In genomic region chr9:58195671-58196070, GRCm38 (mm10) we compare ENCODE assay signal across 15 mouse cellular contexts. TPM values are rescaled to one million over a fixed set of nuclear protein-coding genes. Genes with fewer than 3 reads are reported as not detected.
A peak's percentile ranks its signal among the peaks of the same experiment; 100 is the strongest.
DNase-seq lines count a peak whose midpoint lies in the region; ATAC-seq and TF ChIP-seq lines count a peak whose summit lies in the region.
"Had no signal": no experiment of that assay in that cellular context is flagged by ENCODE, and none has a peak within 500 bp of the region (broad histone marks: within the 10 kb centered on the region; RNA-seq: fewer than 3 reads in every experiment).

No protein-coding gene starts in this region.

- ATAC-seq in midbrain, embryonic 14.5 days (ENCODE audit: low FRiP score, low TSS enrichment) = no peak
- ATAC-seq: inflammation-experienced regulatory T-cells, adult 6 months had no signal

- H3K27ac ChIP-seq in cortical plate, adult 2 months (ENCODE audit: insufficient read depth, low read length) = no peak overlapping the region
- no peak overlapping the region for H3K27ac ChIP-seq in hindbrain, embryonic 10.5 days
- peak overlapping the region; percentile 90 for H3K27ac ChIP-seq in midbrain, embryonic 14.5 days (replicated peaks; ENCODE audit: low read depth, low read length)
- H3K27ac ChIP-seq: gastrocnemius, adult 2 months; heart, embryonic 13.5 days had no signal

- peak overlapping the region; percentile 70 for H3K4me3 ChIP-seq in E14TG2a.4 (replicated peaks; ENCODE audit: low read length)
- H3K4me3 ChIP-seq in cortical plate, adult 2 months (ENCODE audit: insufficient read depth, low read length) = peak overlapping the region; percentile 75; the same call in 1 of the 2 replicates
- peak overlapping the region; percentile 42 for H3K4me3 ChIP-seq in hindbrain, embryonic 10.5 days
- peak overlapping the region; percentile 41 for H3K4me3 ChIP-seq in midbrain, embryonic 14.5 days (replicated peaks; ENCODE audit: low read depth, low read length)
- H3K4me3 ChIP-seq: gastrocnemius, adult 2 months; megakaryocyte, embryonic 14.5 days had no signal

- TF ChIP-seq CTCF in E14TG2a.4 (conservative IDR thresholded peaks at IDR 0.05; ENCODE audit: low read length) = no peak
- no peak for TF ChIP-seq CTCF in cortical plate, adult 2 months (IDR thresholded peaks at IDR 0.05; ENCODE audit: extremely low read depth, insufficient read depth, low read length)

- H3K9me3 ChIP-seq in E14TG2a.4 (ENCODE audit: low read length) = no peaks in the 10 kb centered on the region
- no peaks in the 10 kb centered on the region for H3K9me3 ChIP-seq in hindbrain, embryonic 10.5 days
- no peaks in the 10 kb centered on the region for H3K9me3 ChIP-seq in midbrain, embryonic 14.5 days (ENCODE audit: control insufficient read depth, low read length)
- H3K9me3 ChIP-seq: heart, embryonic 13.5 days; megakaryocyte, embryonic 14.5 days had no signal

- TF ChIP-seq POLR2A in cortical plate, adult 2 months (IDR thresholded peaks at IDR 0.05; ENCODE audit: extremely low read depth, insufficient read depth, low read length) = no peak

- no peaks in the 10 kb centered on the region for H3K36me3 ChIP-seq in E14TG2a.4 (ENCODE audit: insufficient read depth, low read length)
- H3K36me3 ChIP-seq in hindbrain, embryonic 10.5 days = no peaks in the 10 kb centered on the region
- H3K36me3 ChIP-seq in midbrain, embryonic 14.5 days (ENCODE audit: control insufficient read depth, insufficient read depth, low read length) = no peaks in the 10 kb centered on the region
- H3K36me3 ChIP-seq: heart, embryonic 13.5 days had no signal

- peaks cover 73% of the 10 kb centered on the region for H3K4me1 ChIP-seq in E14TG2a.4 (replicated peaks; ENCODE audit: low read depth, low read length)
- peaks cover 7% of the 10 kb centered on the region for H3K4me1 ChIP-seq in cortical plate, adult 2 months (ENCODE audit: control insufficient read depth, insufficient read depth, low read length)
- H3K4me1 ChIP-seq in hindbrain, embryonic 10.5 days (replicated peaks) = peaks cover 54% of the 10 kb centered on the region
- H3K4me1 ChIP-seq in midbrain, embryonic 14.5 days (ENCODE audit: control insufficient read depth, insufficient read depth, low read length) = peaks cover 19% of the 10 kb centered on the region

- DNase-seq in hindbrain, embryonic 10.5 days (ENCODE audit: low spot score) = no peak
- no peak for DNase-seq in midbrain, embryonic 14.5 days
- DNase-seq in Muller cell, postnatal 12 days (ENCODE audit: inconsistent ontology term) = no peak
- DNase-seq in kidney, adult 8-10 months = no peak
- DNase-seq in left cerebral cortex, postnatal 4 days = no peak
- DNase-seq: cerebellum, adult 8-10 months; gastrocnemius, adult 2 months; kidney, postnatal 36 days; thymus, adult 18-20 months had no signal

- peak overlapping the region; percentile 63 for H3K4me2 ChIP-seq in midbrain, embryonic 14.5 days (ENCODE audit: low read length)

- intact Hi-C loops in left cerebral cortex, postnatal 4 days (cut with DNase I) = no loop called here

- H3K9ac ChIP-seq in midbrain, embryonic 14.5 days (replicated peaks; ENCODE audit: low read length) = peak overlapping the region; percentile 48

- H3K27me3 ChIP-seq in E14TG2a.4 (ENCODE audit: insufficient read depth, low read length) = peaks cover 82% of the 10 kb centered on the region
- H3K27me3 ChIP-seq in hindbrain, embryonic 10.5 days (ENCODE audit: insufficient read depth, poor library complexity, severe bottlenecking) = peaks cover 80% of the 10 kb centered on the region
- H3K27me3 ChIP-seq in midbrain, embryonic 14.5 days (ENCODE audit: control insufficient read depth, insufficient read depth, low read length) = peaks cover 51% of the 10 kb centered on the region

- WGBS in hindbrain, embryonic 10.5 days = 9% methylated on average over 1 of the region's 1 CpGs
- WGBS in midbrain, embryonic 14.5 days = 5% methylated on average over 1 of the region's 1 CpGs

RNA-seq across cellular contexts. Expression of gene Islr, which starts 8.4 kb away (rescaled TPM):
- polyA plus RNA-seq in cortical plate, adult 2 months (2012; rRNA removed) = 27.4 and 34.0 TPM in 2 replicates
- polyA plus RNA-seq in hindbrain, embryonic 10.5 days (2016; fragmentation: Nextera tagmentation; extraction: Ambion mirVana) = 9.9 and 14.0 TPM in 2 replicates
- polyA plus RNA-seq in midbrain, embryonic 14.5 days (2014; fragmentation: Nextera tagmentation; extraction: Ambion mirVana) = 2.4 and 16.6 TPM in 2 replicates
- 10 to 100 TPM; 18.6 to 19.3 TPM for total RNA-seq in left cerebral cortex, postnatal 4 days (2021)

RNA-seq across cellular contexts. Expression of gene Islr2, which starts 8.4 kb away (rescaled TPM):
- 28.3 TPM in 2 replicates for polyA plus RNA-seq in cortical plate, adult 2 months (2012; rRNA removed)
- 1.5 and 6.6 TPM in 2 replicates for polyA plus RNA-seq in hindbrain, embryonic 10.5 days (2016; fragmentation: Nextera tagmentation; extraction: Ambion mirVana)
- 51.6 and 96.9 TPM in 2 replicates for polyA plus RNA-seq in midbrain, embryonic 14.5 days (2014; fragmentation: Nextera tagmentation; extraction: Ambion mirVana)
- 100 to 1,000 TPM; 328 to 363 TPM for total RNA-seq in left cerebral cortex, postnatal 4 days (2021)
- polyA plus RNA-seq: inflammation-experienced regulatory T-cells, adult 6 months; liver, embryonic 16.5 days had no signal

RNA-seq across cellular contexts. Expression of gene Pml, which starts 53.9 kb away (rescaled TPM):
- 10.4 and 11.0 TPM in 2 replicates for polyA plus RNA-seq in cortical plate, adult 2 months (2012; rRNA removed)
- polyA plus RNA-seq in hindbrain, embryonic 10.5 days (2016; fragmentation: Nextera tagmentation; extraction: Ambion mirVana) = 9.5 and 13.5 TPM in 2 replicates
- polyA plus RNA-seq in midbrain, embryonic 14.5 days (2014; fragmentation: Nextera tagmentation; extraction: Ambion mirVana) = 3.8 and 3.9 TPM in 2 replicates
- total RNA-seq in left cerebral cortex, postnatal 4 days (2021) = 10 to 100 TPM; 11.3 to 14.7 TPM

RNA-seq across cellular contexts. Expression of gene Stoml1, which starts 57.3 kb away (rescaled TPM):
- 123 and 124 TPM in 2 replicates for polyA plus RNA-seq in cortical plate, adult 2 months (2012; rRNA removed)
- 27.7 and 39.8 TPM in 2 replicates for polyA plus RNA-seq in hindbrain, embryonic 10.5 days (2016; fragmentation: Nextera tagmentation; extraction: Ambion mirVana)
- polyA plus RNA-seq in midbrain, embryonic 14.5 days (2014; fragmentation: Nextera tagmentation; extraction: Ambion mirVana) = 96.4 and 115 TPM in 2 replicates
- 10 to 100 TPM; 84.5 to 93.2 TPM for total RNA-seq in left cerebral cortex, postnatal 4 days (2021)
